Mouse (Mus musculus): ENCODE data around the gene Ikbke.

GRCm38 (mm10) chr1:131299788-131300187, 20.4 kb upstream of the Ikbke start:
- TF ChIP-seq RAD21 (IDR thresholded peaks at IDR 0.05; ENCODE audit: low read depth, low read length) (no peak), POLR2A (IDR thresholded peaks at IDR 0.05; ENCODE audit: low read depth, low read length) (no peak), CTCF (conservative IDR thresholded peaks at IDR 0.05 in 1 of 2, IDR thresholded peaks at IDR 0.05 in 1 of 2; ENCODE audit: low read depth in 2 of 2, low read length in 2 of 2) (no peak), EP300 (IDR thresholded peaks at IDR 0.05; ENCODE audit: low read length) (no peak), CHD1 (IDR thresholded peaks at IDR 0.05; ENCODE audit: low read depth, low read length) (no peak), POLR2AphosphoS2 (IDR thresholded peaks at IDR 0.05; ENCODE audit: low read depth, low read length) (no peak)
